Mouse (Mus musculus) brain, embryonic 18.5 days (tissue): ENCODE results near the gene Olfr620.

Experiments
- DNase-seq: peaks from one replicate; pipeline ENCODE4 v3.0.0-alpha.2; 2012; ENCODE audit warnings: low read depth, low spot score

Olfr620 gene

DNA sequence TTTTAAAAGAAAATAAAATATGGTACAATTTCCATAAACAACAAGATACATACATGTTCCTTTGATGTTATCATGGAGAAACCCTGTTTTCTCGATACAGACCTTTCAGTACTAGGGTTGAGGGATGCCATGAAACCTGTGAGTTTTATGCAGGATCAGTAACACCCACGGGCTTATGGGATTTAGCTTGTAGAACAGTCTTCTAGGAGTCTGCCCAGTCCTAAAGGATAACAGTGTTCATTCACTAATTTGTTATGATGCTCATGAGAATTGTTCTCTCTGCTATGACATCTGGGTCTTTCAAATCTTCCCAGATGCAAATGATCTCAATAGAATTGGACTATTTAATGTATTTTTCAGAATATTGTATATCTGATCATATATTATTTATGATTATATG lies at the start of gene Olfr620:
Olfr620 (minus strand) TSS at position 101 of the 400 bp plus-strand sequence.
- DNase-seq: no peak

DNA sequence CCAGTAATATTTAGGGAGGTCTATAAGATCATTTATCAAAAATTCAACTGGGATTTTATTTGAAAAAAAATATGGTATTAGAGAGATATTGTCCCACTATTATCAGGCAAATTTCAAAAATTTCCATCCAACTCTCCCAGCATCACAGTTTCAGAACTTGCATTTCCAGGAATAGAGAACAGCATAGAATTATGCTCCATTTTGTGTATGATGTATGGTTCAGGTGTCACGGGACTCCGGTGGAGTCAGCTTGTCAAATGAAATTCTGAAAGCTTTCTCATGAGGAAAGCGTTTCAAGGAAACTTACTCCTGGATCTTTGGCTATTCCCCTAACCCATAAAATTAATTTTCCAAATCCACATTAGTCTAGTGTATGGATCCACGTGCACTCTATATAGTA lies 31.7 kb upstream of the Olfr620 start:
- no peak for DNase-seq

DNA sequence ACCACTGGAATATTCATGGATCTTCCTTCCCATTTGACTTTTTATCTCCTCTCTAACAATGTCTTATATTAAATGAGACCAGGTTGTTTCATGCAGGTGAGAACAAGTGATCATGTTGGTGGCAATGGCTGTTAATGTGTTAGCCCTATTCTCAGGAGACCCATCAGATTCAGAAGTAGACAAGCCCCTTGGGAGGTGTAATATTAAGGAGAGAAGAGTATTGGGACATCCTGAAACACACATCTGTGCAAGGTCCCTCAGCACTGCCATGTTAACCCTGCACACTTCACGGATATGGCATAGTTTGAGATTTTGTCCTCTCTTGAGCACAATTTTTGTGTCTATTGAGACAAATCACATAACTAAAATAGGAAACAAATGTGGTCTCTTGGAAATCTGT lies 30.3 kb upstream of the Olfr620 start, which contains the start of gene Olfr622:
Olfr622 (minus strand) TSS at position 101 of the 400 bp plus-strand sequence.
- DNase-seq: no peak

DNA sequence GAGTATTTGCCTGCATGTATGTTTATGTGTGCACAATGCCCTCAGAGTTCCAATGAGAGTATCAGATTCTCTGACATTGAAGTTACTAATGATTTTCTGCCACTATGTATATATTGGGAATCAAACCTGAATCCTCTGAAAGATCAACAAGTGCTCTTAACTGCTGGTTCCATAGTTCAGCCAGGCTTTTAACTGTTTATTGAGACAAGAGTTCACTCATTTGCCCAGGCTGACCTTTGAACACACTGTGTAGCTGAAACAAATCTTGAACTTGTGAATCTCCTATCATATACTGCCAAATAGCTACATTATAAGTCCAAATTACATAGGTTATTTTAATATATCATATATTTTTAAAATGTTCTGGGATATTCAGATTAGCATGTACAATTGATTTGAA lies 24.5 kb upstream of the Olfr620 start:
- DNase-seq: no peak

DNA sequence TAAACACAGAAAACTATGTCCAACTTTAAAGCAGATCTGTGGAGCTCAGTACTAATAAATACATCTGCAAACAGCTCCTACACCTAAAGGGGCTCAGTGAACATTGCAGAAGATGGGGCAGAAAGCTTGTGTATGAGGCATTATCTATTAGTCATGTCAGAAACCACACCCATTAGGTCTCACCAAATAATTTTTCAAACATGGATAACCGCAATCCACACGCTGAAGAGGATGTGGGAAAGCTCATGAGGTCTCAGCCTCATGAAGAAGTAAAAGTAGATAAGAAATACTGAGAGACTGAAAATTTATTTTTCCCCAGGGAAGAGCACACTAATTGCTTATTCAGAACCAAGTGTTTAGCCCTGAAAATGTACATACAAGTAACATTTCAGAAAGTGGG lies 4.9 kb downstream of the Olfr620 start:
- DNase-seq: no peak

DNA sequence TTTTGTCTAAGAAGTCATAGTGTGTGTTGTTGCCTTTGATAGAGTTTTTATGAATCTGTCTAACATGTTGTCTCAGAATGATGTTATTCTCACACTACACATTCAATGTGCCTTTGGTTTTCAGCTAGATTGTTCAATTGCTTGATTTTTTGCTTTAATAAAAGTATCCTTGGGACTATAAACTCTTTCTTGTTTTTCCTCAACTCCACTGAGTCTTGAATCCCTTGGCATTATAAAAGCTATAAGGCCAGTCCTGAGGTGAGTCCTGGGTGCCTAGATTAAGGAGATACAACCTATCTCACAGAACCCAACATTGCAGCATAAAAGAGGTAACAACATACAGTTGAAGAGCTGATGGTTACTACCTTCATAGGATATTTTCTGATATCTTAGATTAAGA lies 12.1 kb downstream of the Olfr620 start, which contains the start of gene Olfr619:
Olfr619 (plus strand) TSS at position 301 of the 400 bp plus-strand sequence.
- DNase-seq: no peak

DNA sequence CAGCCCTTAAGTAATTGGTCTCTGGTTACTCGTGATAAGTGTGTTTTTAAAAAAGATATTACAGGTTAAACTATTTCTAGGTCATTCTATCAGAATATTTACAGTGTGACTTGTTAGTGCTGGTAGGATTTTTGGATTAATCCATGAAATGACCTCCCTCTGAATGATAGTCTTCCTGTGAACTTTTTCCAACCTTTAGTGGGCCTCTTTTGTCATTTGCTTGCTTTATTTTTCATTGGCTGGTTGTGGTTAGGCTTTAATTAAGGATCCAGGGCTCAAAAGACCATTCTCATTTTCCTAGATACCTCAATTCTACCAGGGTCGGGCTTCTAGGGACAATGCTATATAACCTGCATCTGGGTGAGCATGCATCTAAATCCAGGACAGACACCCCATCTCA lies 22.5 kb downstream of the Olfr620 start, which contains the start of gene Olfr618:
Olfr618 (plus strand) TSS at position 301 of the 400 bp plus-strand sequence.
- no peak for DNase-seq

DNA sequence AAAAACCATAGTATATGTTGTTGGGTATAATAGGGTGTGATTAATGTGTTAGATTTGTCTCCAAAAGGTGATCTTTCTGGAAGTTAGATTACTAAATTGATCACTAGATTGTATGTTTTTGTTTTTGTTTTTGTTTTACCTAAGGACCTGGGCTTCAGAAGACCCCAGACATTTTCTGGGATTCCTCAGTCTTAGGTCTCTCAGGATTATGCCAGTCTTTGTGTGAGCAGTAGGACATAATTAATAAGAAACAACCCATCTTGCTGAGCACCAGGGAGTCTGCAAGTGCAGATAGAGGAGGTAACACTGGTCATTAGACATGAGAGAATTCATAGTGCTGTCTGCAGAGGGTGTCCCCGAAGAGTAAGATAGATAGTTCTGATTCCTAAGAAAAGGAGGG lies 39.6 kb downstream of the Olfr620 start, which contains the start of gene Olfr617:
Olfr617 (plus strand) TSS at position 301 of the 400 bp plus-strand sequence.
- no peak for DNase-seq

DNA sequence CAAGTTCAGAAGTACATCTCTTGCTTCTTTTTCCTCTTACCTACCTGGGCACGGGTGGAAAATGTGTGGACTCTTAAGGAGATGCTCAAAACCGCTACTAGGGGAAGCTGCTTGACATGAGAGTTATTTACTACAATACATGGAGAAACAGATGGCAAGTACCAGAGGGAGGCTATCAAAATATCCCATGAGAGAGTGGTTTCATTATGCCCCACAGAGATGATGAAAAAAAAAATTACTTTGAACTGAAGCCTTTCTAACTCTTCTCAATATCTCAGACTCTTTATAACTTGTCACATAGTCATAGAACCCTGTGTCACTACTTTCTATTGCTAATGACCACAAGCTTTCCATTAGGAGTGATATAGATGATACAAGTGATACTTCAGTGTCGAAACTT lies 43.3 kb downstream of the Olfr620 start, which contains the start of gene Olfr616:
Olfr616 (minus strand) TSS at position 101 of the 400 bp plus-strand sequence.
- DNase-seq: no peak

DNA sequence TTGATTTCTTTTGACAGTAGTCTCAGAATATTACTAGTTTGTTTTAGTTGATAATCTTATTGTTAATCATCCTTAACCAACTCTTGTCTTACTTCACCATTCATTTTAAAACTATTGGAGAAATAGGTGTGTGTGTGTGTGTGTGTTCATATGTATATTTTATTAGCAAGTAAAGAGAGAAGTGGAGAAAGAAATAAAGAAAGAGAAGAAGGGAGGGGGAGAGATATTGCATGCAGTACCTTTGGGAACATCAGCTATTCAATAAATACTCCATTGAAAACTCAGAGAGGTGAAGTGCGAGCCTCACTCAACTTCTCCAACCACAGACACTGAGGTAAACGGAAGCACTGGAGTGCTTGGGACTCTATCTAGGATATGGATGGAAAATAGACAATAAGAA lies 56.6 kb downstream of the Olfr620 start, which contains the start of gene Olfr615:
Olfr615 (plus strand) TSS at position 301 of the 400 bp plus-strand sequence.
- DNase-seq: no peak
